Mouse (Mus musculus): ENCODE measurements at regions not wholly inside any gene's neighbourhood (a gene's known extent, or its start where the extent isn't known, plus 50 kb on each side); places are given as distances from the start of the nearest gene placed in this dataset.

DNA sequence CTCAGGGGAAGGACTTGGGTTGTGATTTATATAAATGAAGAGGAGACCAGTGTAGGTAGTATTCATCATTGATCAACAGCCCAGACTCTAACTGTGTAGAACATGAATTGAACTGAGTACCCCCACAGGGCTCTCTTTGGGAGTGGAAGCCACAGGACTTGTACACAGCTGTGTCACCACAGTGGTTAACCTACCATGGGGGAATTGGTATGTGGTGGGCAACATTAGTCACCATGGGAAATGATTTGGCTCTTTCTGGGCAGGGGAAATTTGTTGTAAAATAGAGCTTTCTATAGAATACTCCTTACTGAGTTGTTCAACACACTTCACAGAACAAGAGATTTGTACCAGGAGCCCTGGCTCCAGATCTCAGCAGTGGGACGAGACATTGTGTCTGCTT, 87.3 kb upstream of the Prdm1 start:
- 65% methylated on average over 1 of the region's 1 CpGs for WGBS
- Histone ChIP-seq H3K36me3 (ENCODE audit: control insufficient read depth, insufficient read depth, low read length) (no peaks in the 10 kb centered on the region), H3K9ac (ENCODE audit: low read length) (no peak overlapping the region), H3K4me2 (ENCODE audit: low read length) (no peak overlapping the region), H3K4me1 (ENCODE audit: control insufficient read depth in 2 of 2, insufficient read depth in 2 of 2, low read length in 2 of 2) (no peaks in the 10 kb centered on the region), H3K9me3 (ENCODE audit: control insufficient read depth, low read length) (no peaks in the 10 kb centered on the region), H3K27me3 (ENCODE audit: control insufficient read depth, insufficient read depth, low read length) (no peaks in the 10 kb centered on the region), H3K27ac (replicated peaks in 1 of 2; ENCODE audit: control insufficient read depth in 1 of 2, insufficient read depth in 1 of 2, low read depth in 2 of 2, low read length in 2 of 2) (no peak overlapping the region), H3K4me3 (ENCODE audit: control insufficient read depth in 1 of 2, insufficient read depth in 1 of 2, low read depth in 1 of 2, low read length in 2 of 2) (no peak overlapping the region)
- no peak for ATAC-seq (ENCODE audit: insufficient number of reproducible peaks, insufficient read depth, low FRiP score, low read depth)

DNA sequence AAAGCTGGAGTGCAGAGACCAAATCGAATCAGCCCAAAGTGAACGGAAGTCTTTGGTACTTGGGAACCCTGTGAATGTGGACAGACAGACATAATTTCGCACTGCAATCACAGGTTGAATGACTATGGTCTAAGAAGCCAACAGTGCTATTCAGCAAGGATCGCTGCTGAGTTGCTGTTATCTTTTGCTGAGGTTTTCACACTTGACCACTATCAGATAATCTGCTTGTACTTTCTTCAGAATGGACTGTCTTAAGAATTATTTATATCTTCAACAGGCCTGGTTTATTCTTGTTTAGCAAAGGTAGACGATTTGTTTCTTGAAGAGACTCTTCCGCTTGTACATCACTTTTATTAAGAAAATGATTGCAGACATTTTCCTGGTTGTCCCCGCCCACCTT, 84.3 kb upstream of the Prdm1 start:
- no peak overlapping the region for H3K27ac ChIP-seq (replicated peaks in 1 of 2; ENCODE audit: control insufficient read depth in 1 of 2, insufficient read depth in 1 of 2, low read depth in 2 of 2, low read length in 2 of 2)
- H3K9ac ChIP-seq (ENCODE audit: low read length): no peak overlapping the region
- H3K4me3 ChIP-seq (ENCODE audit: control insufficient read depth in 1 of 2, insufficient read depth in 1 of 2, low read depth in 1 of 2, low read length in 2 of 2): no peak overlapping the region
- no peak overlapping the region for H3K4me2 ChIP-seq (ENCODE audit: low read length)
- H3K27me3 ChIP-seq (ENCODE audit: control insufficient read depth, insufficient read depth, low read length): no peaks in the 10 kb centered on the region
- H3K9me3 ChIP-seq (ENCODE audit: control insufficient read depth, low read length): no peaks in the 10 kb centered on the region
- 76% methylated on average over 7 of the region's 7 CpGs for WGBS
- H3K36me3 ChIP-seq (ENCODE audit: control insufficient read depth, insufficient read depth, low read length): no peaks in the 10 kb centered on the region
- H3K4me1 ChIP-seq (ENCODE audit: control insufficient read depth in 2 of 2, insufficient read depth in 2 of 2, low read length in 2 of 2): no peaks in the 10 kb centered on the region
- no peak for ATAC-seq (ENCODE audit: insufficient number of reproducible peaks, insufficient read depth, low FRiP score, low read depth)

DNA sequence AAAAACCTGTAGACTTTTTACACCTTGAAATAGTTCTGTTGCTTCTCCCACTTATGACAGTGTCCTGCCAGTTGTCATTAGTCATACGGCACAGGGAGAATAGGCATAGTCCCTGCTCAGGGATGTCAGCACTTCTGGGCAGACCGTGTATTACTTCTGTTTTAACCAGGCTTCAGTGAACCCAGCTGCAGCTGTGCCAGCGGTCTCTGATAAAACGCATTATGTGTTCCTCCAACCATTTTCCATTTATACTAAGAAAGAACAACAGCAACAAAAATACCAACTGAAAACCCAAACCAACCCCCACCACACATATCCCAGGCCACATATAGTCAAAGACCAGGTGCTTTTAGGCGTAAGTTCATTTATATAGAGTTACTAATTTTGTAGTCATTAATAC, 83.1 kb upstream of the Prdm1 start:
- 77% methylated on average over 5 of the region's 5 CpGs for WGBS
- H3K4me2 ChIP-seq (ENCODE audit: low read length): no peak overlapping the region
- no peak overlapping the region for H3K9ac ChIP-seq (ENCODE audit: low read length)
- H3K4me1 ChIP-seq (ENCODE audit: control insufficient read depth in 2 of 2, insufficient read depth in 2 of 2, low read length in 2 of 2): no peaks in the 10 kb centered on the region
- no peak overlapping the region for H3K4me3 ChIP-seq (ENCODE audit: control insufficient read depth in 1 of 2, insufficient read depth in 1 of 2, low read depth in 1 of 2, low read length in 2 of 2)
- H3K27me3 ChIP-seq (ENCODE audit: control insufficient read depth, insufficient read depth, low read length): no peaks in the 10 kb centered on the region
- H3K36me3 ChIP-seq (ENCODE audit: control insufficient read depth, insufficient read depth, low read length): no peaks in the 10 kb centered on the region
- no peak for ATAC-seq (ENCODE audit: insufficient number of reproducible peaks, insufficient read depth, low FRiP score, low read depth)
- H3K9me3 ChIP-seq (ENCODE audit: control insufficient read depth, low read length): no peaks in the 10 kb centered on the region
- H3K27ac ChIP-seq (replicated peaks in 1 of 2; ENCODE audit: control insufficient read depth in 1 of 2, insufficient read depth in 1 of 2, low read depth in 2 of 2, low read length in 2 of 2): no peak overlapping the region

DNA sequence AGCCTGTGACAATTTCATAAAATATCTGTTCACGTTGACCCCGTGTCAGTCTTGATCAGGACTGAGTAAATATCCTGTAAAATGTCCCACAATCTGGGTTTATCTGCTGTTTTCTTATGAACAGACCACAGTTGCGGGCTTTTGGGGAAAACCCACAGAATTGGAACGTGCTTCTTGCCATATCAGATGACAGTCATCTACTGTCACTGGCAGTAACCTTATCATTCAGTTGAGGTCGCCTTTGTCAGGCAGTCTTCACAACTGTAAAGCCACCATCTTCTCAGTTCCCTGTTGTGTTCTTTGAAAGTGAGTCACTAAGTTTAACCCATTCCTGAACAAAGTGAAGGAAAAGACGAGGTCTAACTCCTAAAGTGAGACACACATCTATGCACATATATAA, 80.9 kb upstream of the Prdm1 start:
- Histone ChIP-seq H3K27me3 (ENCODE audit: control insufficient read depth, insufficient read depth, low read length) (no peaks in the 10 kb centered on the region), H3K9me3 (ENCODE audit: control insufficient read depth, low read length) (no peaks in the 10 kb centered on the region), H3K27ac (replicated peaks in 1 of 2; ENCODE audit: control insufficient read depth in 1 of 2, insufficient read depth in 1 of 2, low read depth in 2 of 2, low read length in 2 of 2) (no peak overlapping the region), H3K4me1 (ENCODE audit: control insufficient read depth in 2 of 2, insufficient read depth in 2 of 2, low read length in 2 of 2) (no peaks in the 10 kb centered on the region), H3K4me2 (ENCODE audit: low read length) (no peak overlapping the region), H3K36me3 (ENCODE audit: control insufficient read depth, insufficient read depth, low read length) (no peaks in the 10 kb centered on the region), H3K9ac (ENCODE audit: low read length) (no peak overlapping the region), H3K4me3 (ENCODE audit: control insufficient read depth in 1 of 2, insufficient read depth in 1 of 2, low read depth in 1 of 2, low read length in 2 of 2) (no peak overlapping the region)
- no peak for ATAC-seq (ENCODE audit: insufficient number of reproducible peaks, insufficient read depth, low FRiP score, low read depth)
- 53% methylated on average over 6 of the region's 6 CpGs for WGBS

DNA sequence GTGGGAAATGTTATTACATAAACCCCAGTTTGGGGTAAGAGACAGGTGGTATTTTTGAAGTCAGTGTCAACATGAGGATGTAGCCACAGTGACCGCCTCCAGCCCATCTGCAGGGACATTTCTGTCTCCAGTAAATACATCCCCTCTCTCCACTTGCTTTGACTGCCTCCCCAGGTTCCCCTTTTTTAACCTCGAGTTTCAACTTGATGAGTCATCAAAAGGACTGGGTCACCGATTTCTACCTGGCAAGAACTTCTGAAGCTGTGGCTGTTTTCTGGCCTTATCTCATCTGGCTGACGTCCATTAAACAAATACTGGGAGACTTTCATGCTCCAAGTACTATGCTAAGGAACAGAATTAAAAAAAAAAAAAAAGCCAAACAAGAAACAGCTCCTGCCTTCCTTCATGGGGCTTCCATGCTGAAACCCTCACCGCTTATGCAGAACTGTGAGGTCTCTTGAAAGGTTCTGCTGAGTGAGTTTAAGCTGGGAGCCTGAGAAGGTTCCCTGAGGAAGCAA, 79.1 kb upstream of the Prdm1 start:
- H3K4me1 ChIP-seq (ENCODE audit: control insufficient read depth in 2 of 2, insufficient read depth in 2 of 2, low read length in 2 of 2): no peaks in the 10 kb centered on the region
- no peak overlapping the region for H3K4me2 ChIP-seq (ENCODE audit: low read length)
- no peak overlapping the region for H3K4me3 ChIP-seq (ENCODE audit: control insufficient read depth in 1 of 2, insufficient read depth in 1 of 2, low read depth in 1 of 2, low read length in 2 of 2)
- H3K36me3 ChIP-seq (ENCODE audit: control insufficient read depth, insufficient read depth, low read length): no peaks in the 10 kb centered on the region
- no peak overlapping the region for H3K9ac ChIP-seq (ENCODE audit: low read length)
- H3K27me3 ChIP-seq (ENCODE audit: control insufficient read depth, insufficient read depth, low read length): no peaks in the 10 kb centered on the region
- WGBS: 43% methylated on average over 5 of the region's 5 CpGs
- H3K9me3 ChIP-seq (ENCODE audit: control insufficient read depth, low read length): no peaks in the 10 kb centered on the region
- H3K27ac ChIP-seq (replicated peaks in 1 of 2; ENCODE audit: control insufficient read depth in 1 of 2, insufficient read depth in 1 of 2, low read depth in 2 of 2, low read length in 2 of 2): no peak overlapping the region
- ATAC-seq (ENCODE audit: insufficient number of reproducible peaks, insufficient read depth, low FRiP score, low read depth): no peak

DNA sequence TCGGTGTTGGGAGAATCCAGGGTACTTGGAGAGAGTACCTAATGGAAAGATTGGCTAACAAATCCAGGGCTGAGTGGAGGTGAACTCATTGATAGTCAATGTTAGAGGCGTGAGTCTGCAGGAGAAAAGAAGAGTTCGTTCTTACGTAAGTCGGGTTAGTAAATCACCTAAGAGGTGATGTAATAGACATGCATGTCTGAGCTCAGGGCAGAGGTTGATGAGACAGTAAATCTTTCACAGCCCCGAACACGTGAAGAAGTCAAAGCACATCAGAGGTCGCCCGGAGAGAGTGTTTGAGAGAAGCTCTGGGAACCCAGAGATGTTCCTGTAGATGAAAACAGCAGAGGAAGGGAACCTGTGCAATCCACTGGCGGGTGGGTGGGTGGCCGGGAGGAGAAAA, 76.2 kb upstream of the Prdm1 start:
- Histone ChIP-seq H3K36me3 (ENCODE audit: control insufficient read depth, insufficient read depth, low read length) (no peaks in the 10 kb centered on the region), H3K4me3 (ENCODE audit: control insufficient read depth in 1 of 2, insufficient read depth in 1 of 2, low read depth in 1 of 2, low read length in 2 of 2) (no peak overlapping the region), H3K27me3 (ENCODE audit: control insufficient read depth, insufficient read depth, low read length) (no peaks in the 10 kb centered on the region), H3K4me2 (ENCODE audit: low read length) (no peak overlapping the region), H3K9me3 (ENCODE audit: control insufficient read depth, low read length) (no peaks in the 10 kb centered on the region), H3K4me1 (ENCODE audit: control insufficient read depth in 2 of 2, insufficient read depth in 2 of 2, low read length in 2 of 2) (no peaks in the 10 kb centered on the region), H3K9ac (ENCODE audit: low read length) (no peak overlapping the region), H3K27ac (replicated peaks in 1 of 2; ENCODE audit: control insufficient read depth in 1 of 2, insufficient read depth in 1 of 2, low read depth in 2 of 2, low read length in 2 of 2) (no peak overlapping the region)
- WGBS: 91% methylated on average over 11 of the region's 11 CpGs
- no peak for ATAC-seq (ENCODE audit: insufficient number of reproducible peaks, insufficient read depth, low FRiP score, low read depth)

DNA sequence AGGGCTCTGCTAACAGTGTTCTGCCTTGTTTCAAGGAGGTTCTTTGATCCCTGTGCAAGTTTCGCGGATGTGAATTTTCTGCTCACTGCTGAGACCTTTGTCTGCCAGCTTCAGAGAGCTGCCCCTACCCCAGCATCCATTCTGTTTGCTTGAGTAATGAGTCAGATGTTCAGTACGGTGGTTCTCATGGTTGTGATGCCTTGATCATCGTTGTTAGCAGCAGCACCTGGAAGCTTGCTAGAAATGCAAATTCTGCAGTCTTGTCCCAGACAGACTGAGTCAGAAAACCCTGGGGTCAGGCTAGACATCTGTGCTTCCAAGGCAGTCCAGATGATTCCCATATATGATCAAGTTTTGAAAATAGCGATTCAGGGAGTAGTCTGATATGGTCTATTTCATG, 75.2 kb upstream of the Prdm1 start:
- no peaks in the 10 kb centered on the region for H3K27me3 ChIP-seq (ENCODE audit: control insufficient read depth, insufficient read depth, low read length)
- no peaks in the 10 kb centered on the region for H3K9me3 ChIP-seq (ENCODE audit: control insufficient read depth, low read length)
- no peak overlapping the region for H3K4me3 ChIP-seq (ENCODE audit: control insufficient read depth in 1 of 2, insufficient read depth in 1 of 2, low read depth in 1 of 2, low read length in 2 of 2)
- ATAC-seq (ENCODE audit: insufficient number of reproducible peaks, insufficient read depth, low FRiP score, low read depth): no peak
- no peak overlapping the region for H3K4me2 ChIP-seq (ENCODE audit: low read length)
- no peaks in the 10 kb centered on the region for H3K4me1 ChIP-seq (ENCODE audit: control insufficient read depth in 2 of 2, insufficient read depth in 2 of 2, low read length in 2 of 2)
- WGBS: 81% methylated on average over 5 of the region's 5 CpGs
- no peak overlapping the region for H3K9ac ChIP-seq (ENCODE audit: low read length)
- no peak overlapping the region for H3K27ac ChIP-seq (replicated peaks in 1 of 2; ENCODE audit: control insufficient read depth in 1 of 2, insufficient read depth in 1 of 2, low read depth in 2 of 2, low read length in 2 of 2)
- H3K36me3 ChIP-seq (ENCODE audit: control insufficient read depth, insufficient read depth, low read length): no peaks in the 10 kb centered on the region

DNA sequence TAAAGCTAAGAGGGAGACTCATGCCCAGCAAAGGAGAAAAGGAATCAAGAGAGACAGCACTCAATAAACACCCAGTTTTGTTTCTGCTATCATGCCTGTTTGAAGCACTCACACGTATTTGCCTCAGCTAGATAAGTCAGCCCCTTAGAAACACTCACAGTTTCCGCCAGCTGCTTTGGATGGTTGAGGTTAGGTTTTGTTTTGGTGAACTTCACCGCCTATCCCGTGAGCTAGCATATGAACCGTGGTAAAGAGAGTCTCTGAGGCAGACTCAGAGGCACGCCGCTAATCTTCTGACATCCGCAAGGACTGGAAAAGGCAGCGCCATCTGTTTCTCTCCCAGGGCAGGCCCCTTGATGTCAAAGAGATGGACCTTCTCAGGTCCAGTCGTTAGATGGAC, 73.2 kb upstream of the Prdm1 start:
- Histone ChIP-seq H3K27ac (replicated peaks in 1 of 2; ENCODE audit: control insufficient read depth in 1 of 2, insufficient read depth in 1 of 2, low read depth in 2 of 2, low read length in 2 of 2) (no peak overlapping the region), H3K27me3 (ENCODE audit: control insufficient read depth, insufficient read depth, low read length) (no peaks in the 10 kb centered on the region), H3K9ac (ENCODE audit: low read length) (no peak overlapping the region), H3K4me1 (ENCODE audit: control insufficient read depth in 2 of 2, insufficient read depth in 2 of 2, low read length in 2 of 2) (no peaks in the 10 kb centered on the region), H3K36me3 (ENCODE audit: control insufficient read depth, insufficient read depth, low read length) (no peaks in the 10 kb centered on the region), H3K9me3 (ENCODE audit: control insufficient read depth, low read length) (no peaks in the 10 kb centered on the region), H3K4me3 (ENCODE audit: control insufficient read depth in 1 of 2, insufficient read depth in 1 of 2, low read depth in 1 of 2, low read length in 2 of 2) (no peak overlapping the region), H3K4me2 (ENCODE audit: low read length) (no peak overlapping the region)
- ATAC-seq (ENCODE audit: insufficient number of reproducible peaks, insufficient read depth, low FRiP score, low read depth): no peak
- WGBS: 61% methylated on average over 10 of the region's 10 CpGs
